Mouse (Mus musculus) intestine, postnatal 0 days (tissue): Measurements from ENCODE around the gene Sox30. TPM values are rescaled to one million over a fixed set of nuclear protein-coding genes. Genes with fewer than 3 reads are reported as not detected.
A peak's percentile ranks its signal among the peaks of the same experiment; 100 is the strongest.

Experiments
- ATAC-seq: fragments of 200-750 bp; cut with Nextera tagmentation; 2 replicates; pipeline ENCODE4 v1.8.0; 2017; ENCODE audit warnings: mild to moderate bottlenecking, moderate TSS enrichment, moderate library complexity
- H3K27ac ChIP-seq: fragments of 300-500 bp; sonication (generic); 2 replicates; pipeline ENCODE4 v1.5.1; 2014; ENCODE audit warnings: mild to moderate bottlenecking, low read depth, low read length, moderate library complexity
- H3K27me3 ChIP-seq: fragments of 300-500 bp; sonication (generic); replicated peaks from 2 replicates; pipeline ENCODE4 v1.6.1; 2014; ENCODE audit warnings: low read length, mixed read lengths; ENCODE audit not compliant: control insufficient read depth, insufficient read depth
- H3K36me3 ChIP-seq: fragments of 300-500 bp; sonication (generic); 2 replicates; pipeline ENCODE4 v1.6.1; 2014; ENCODE audit warnings: mild to moderate bottlenecking, moderate library complexity; ENCODE audit not compliant: control insufficient read depth, insufficient read depth
- H3K4me1 ChIP-seq: fragments of 300-500 bp; sonication (generic); replicated peaks from 2 replicates; pipeline ENCODE4 v1.6.1; 2014; ENCODE audit warnings: antibody characterized with exemption, low read length, mixed read lengths; ENCODE audit not compliant: control insufficient read depth, insufficient read depth
- H3K4me2 ChIP-seq: fragments of 300-500 bp; sonication (generic); replicated peaks from 2 replicates; pipeline ENCODE4 v1.6.1; 2014; ENCODE audit warnings: low read depth, mild to moderate bottlenecking, moderate library complexity
- H3K4me3 ChIP-seq: fragments of 300-500 bp; sonication (generic); 2 replicates; pipeline ENCODE4 v1.5.1; 2014; ENCODE audit warnings: low read depth, low read length
- H3K9ac ChIP-seq: fragments of 300-500 bp; sonication (generic); 2 replicates; pipeline ENCODE4 v1.6.1; 2014; ENCODE audit warnings: mild to moderate bottlenecking, low read depth, low read length
- H3K9me3 ChIP-seq: fragments of 300-500 bp; sonication (generic); 2 replicates; pipeline ENCODE4 v1.6.1; 2016; ENCODE audit warnings: mixed run types; ENCODE audit not compliant: control insufficient read depth
- CTCF ChIP-seq: sonication (generic); IDR thresholded peaks from 2 replicates; pipeline ENCODE4 v1.5.1; 2016; ENCODE audit warnings: low read depth, mild to moderate bottlenecking, control low read depth, antibody characterized with exemption, moderate library complexity
- WGBS: fragments of 180-500 bp; shearing (Covaris S2); extraction: QIAGEN DNeasy Blood & Tissue Kit; methylation state at CpG from one replicate; pipeline ENCODE4 v1.1.7; 2014; 5-methylcytosine and 5-hydroxymethylcytosine counted together
- polyA plus RNA-seq: library from polyadenylated mRNA; unstranded; fragments of >200 nt; fragmentation: Nextera tagmentation; extraction: Ambion mirVana; gene quantifications from 2 replicates; pipeline ENCODE4 v1.2.1, GENCODE M21; 2015

Sox30 gene
- polyA plus RNA-seq, 1 experiment from 2014 or later = 0.16 TPM

- Histone ChIP-seq H3K4me1 (no peaks in the 10 kb centered on the region), H3K9me3 (no peaks in the 10 kb centered on the region), H3K36me3 (no peaks in the 10 kb centered on the region), H3K27me3 (no peaks in the 10 kb centered on the region), H3K4me2 (no peak overlapping the region), H3K4me3 (no peak overlapping the region), H3K9ac (no peak overlapping the region), H3K27ac (no peak overlapping the region)
- WGBS = 80% methylated on average over 6 of the region's 6 CpGs
- ATAC-seq = no peak
- no peak for TF ChIP-seq CTCF
Measured at GRCm38 (mm10) chr11:46027952-46028814, 48.1 kb downstream of the Sox30 start.

GRCm38 (mm10) chr11:46029485-46029884 lies 49.4 kb downstream of the Sox30 start:
- no peak for TF ChIP-seq CTCF
- Histone ChIP-seq H3K4me2 (no peak overlapping the region), H3K4me1 (no peaks in the 10 kb centered on the region), H3K36me3 (no peaks in the 10 kb centered on the region), H3K4me3 (no peak overlapping the region), H3K27me3 (no peaks in the 10 kb centered on the region), H3K9ac (no peak overlapping the region), H3K27ac (no peak overlapping the region), H3K9me3 (no peaks in the 10 kb centered on the region)
- ATAC-seq = no peak
- WGBS = 60% methylated on average over 2 of the region's 2 CpGs

GRCm38 (mm10) chr11:46030026-46030425 lies 49.9 kb downstream of the Sox30 start:
- Histone ChIP-seq H3K9ac (no peak overlapping the region), H3K4me1 (no peaks in the 10 kb centered on the region), H3K27me3 (no peaks in the 10 kb centered on the region), H3K4me3 (no peak overlapping the region), H3K9me3 (no peaks in the 10 kb centered on the region), H3K4me2 (no peak overlapping the region), H3K27ac (no peak overlapping the region), H3K36me3 (no peaks in the 10 kb centered on the region)
- no peak for ATAC-seq
- WGBS = 77% methylated on average over 2 of the region's 2 CpGs
- no peak for TF ChIP-seq CTCF

- Histone ChIP-seq H3K4me1 (no peaks in the 10 kb centered on the region), H3K4me2 (no peak overlapping the region), H3K36me3 (no peaks in the 10 kb centered on the region), H3K27me3 (no peaks in the 10 kb centered on the region), H3K9ac (no peak overlapping the region), H3K27ac (no peak overlapping the region), H3K9me3 (no peaks in the 10 kb centered on the region), H3K4me3 (no peak overlapping the region)
- 58% methylated on average over 3 of the region's 3 CpGs for WGBS
- no peak for ATAC-seq
- peak; percentile 45 for TF ChIP-seq CTCF
Measured at GRCm38 (mm10) chr11:46031470-46031869, 51.4 kb downstream of the Sox30 start.

- ATAC-seq = no peak
- no peaks in the 10 kb centered on the region for H3K9me3 ChIP-seq
- no peak overlapping the region for H3K4me3 ChIP-seq
- WGBS = 89% methylated on average over 7 of the region's 7 CpGs
- H3K27me3 ChIP-seq = no peaks in the 10 kb centered on the region
- no peak overlapping the region for H3K4me2 ChIP-seq
- TF ChIP-seq CTCF = no peak
- H3K9ac ChIP-seq = no peak overlapping the region
- no peaks in the 10 kb centered on the region for H3K4me1 ChIP-seq
- H3K36me3 ChIP-seq = no peaks in the 10 kb centered on the region
- no peak overlapping the region for H3K27ac ChIP-seq
Measured at GRCm38 (mm10) chr11:46032956-46033355, 52.8 kb downstream of the Sox30 start.

GRCm38 (mm10) chr11:46036374-46036773 lies 56.3 kb downstream of the Sox30 start:
- Histone ChIP-seq H3K27ac (no peak overlapping the region), H3K9ac (no peak overlapping the region), H3K4me3 (no peak overlapping the region), H3K4me1 (no peaks in the 10 kb centered on the region), H3K36me3 (no peaks in the 10 kb centered on the region), H3K9me3 (no peaks in the 10 kb centered on the region), H3K27me3 (no peaks in the 10 kb centered on the region), H3K4me2 (no peak overlapping the region)
- ATAC-seq = no peak
- no peak for TF ChIP-seq CTCF
- 88% methylated on average over 10 of the region's 10 CpGs for WGBS

GRCm38 (mm10) chr11:46038901-46039300 lies 58.8 kb downstream of the Sox30 start:
- Histone ChIP-seq H3K4me2 (no peak overlapping the region), H3K9ac (no peak overlapping the region), H3K27me3 (no peaks in the 10 kb centered on the region), H3K36me3 (no peaks in the 10 kb centered on the region), H3K9me3 (no peaks in the 10 kb centered on the region), H3K4me3 (no peak overlapping the region), H3K4me1 (no peaks in the 10 kb centered on the region), H3K27ac (no peak overlapping the region)
- TF ChIP-seq CTCF = no peak
- WGBS = 74% methylated on average over 15 of the region's 15 CpGs
- ATAC-seq = no peak
